Mouse (Mus musculus) C2C12 (cell line): ENCODE measurements around the gene Plagl1. TPM values are rescaled to one million over a fixed set of nuclear protein-coding genes. Genes with fewer than 3 reads are reported as not detected.

Experiments
- H3K27me3 ChIP-seq: one replicate; pipeline ENCODE4 v1.6.1; 2011; ENCODE audit not compliant: control insufficient read depth, insufficient read depth, insufficient read length
- H3K36me3 ChIP-seq: one replicate; pipeline ENCODE4 v1.6.1; 2011; ENCODE audit not compliant: control insufficient read depth, insufficient read depth
- H3K4me3 ChIP-seq: one replicate; pipeline ENCODE4 v1.5.1; 2011; ENCODE audit warnings: mild to moderate bottlenecking, control low read depth; ENCODE audit not compliant: poor library complexity, insufficient read depth, severe bottlenecking
- H3K79me2 ChIP-seq: one replicate; pipeline ENCODE4 v1.6.1; 2011; ENCODE audit not compliant: control insufficient read depth, insufficient read depth
- H3K79me3 ChIP-seq: one replicate; pipeline ENCODE4 v1.6.1; 2011; ENCODE audit warnings: low read depth, control low read depth
- H3ac ChIP-seq: one replicate; pipeline ENCODE3; 2011; ENCODE audit warnings: low read depth; ENCODE audit not compliant: control insufficient read depth, insufficient read length
- CEBPB ChIP-seq: IDR thresholded peaks from one replicate; pipeline ENCODE4 v1.6.1; 2011; ENCODE audit warnings: low read depth, mild to moderate bottlenecking, control low read depth, moderate library complexity
- CTCF ChIP-seq: IDR thresholded peaks from one replicate; pipeline ENCODE4 v1.5.1; 2011; ENCODE audit not compliant: control insufficient read depth, insufficient read depth, insufficient read length
- FOSL1 ChIP-seq: IDR thresholded peaks from one replicate; pipeline ENCODE4 v1.8.0; 2011; ENCODE audit warnings: mild to moderate bottlenecking, low read length; ENCODE audit not compliant: poor library complexity, insufficient read depth, severe bottlenecking
- MAX ChIP-seq: IDR thresholded peaks from one replicate; pipeline ENCODE4 v1.6.1; 2011; ENCODE audit warnings: mild to moderate bottlenecking, control low read depth
- MYOD1 ChIP-seq: IDR thresholded peaks from one replicate; pipeline ENCODE4 v1.6.1; 2011; ENCODE audit warnings: low read depth; ENCODE audit not compliant: control insufficient read depth, insufficient read length
- MYOG ChIP-seq: IDR thresholded peaks from one replicate; pipeline ENCODE4 v1.6.1; 2011; ENCODE audit not compliant: control insufficient read depth, insufficient read length; ENCODE audit errors: extremely low read depth
- USF1 ChIP-seq: IDR thresholded peaks from one replicate; pipeline ENCODE4 v1.6.1; 2011; ENCODE audit warnings: low read depth, mild to moderate bottlenecking, control low read depth, moderate library complexity
- polyA plus RNA-seq: library from polyadenylated mRNA; unstranded; fragments of >200 nt; fragmentation: generic; extraction: Trizol; gene quantifications from one replicate; pipeline ENCODE4 v1.2.1, GENCODE M21; 2012; ENCODE audit warnings: missing spikeins

Gene Plagl1
- polyA plus RNA-seq, 1 experiment: 1.0 TPM

DNA sequence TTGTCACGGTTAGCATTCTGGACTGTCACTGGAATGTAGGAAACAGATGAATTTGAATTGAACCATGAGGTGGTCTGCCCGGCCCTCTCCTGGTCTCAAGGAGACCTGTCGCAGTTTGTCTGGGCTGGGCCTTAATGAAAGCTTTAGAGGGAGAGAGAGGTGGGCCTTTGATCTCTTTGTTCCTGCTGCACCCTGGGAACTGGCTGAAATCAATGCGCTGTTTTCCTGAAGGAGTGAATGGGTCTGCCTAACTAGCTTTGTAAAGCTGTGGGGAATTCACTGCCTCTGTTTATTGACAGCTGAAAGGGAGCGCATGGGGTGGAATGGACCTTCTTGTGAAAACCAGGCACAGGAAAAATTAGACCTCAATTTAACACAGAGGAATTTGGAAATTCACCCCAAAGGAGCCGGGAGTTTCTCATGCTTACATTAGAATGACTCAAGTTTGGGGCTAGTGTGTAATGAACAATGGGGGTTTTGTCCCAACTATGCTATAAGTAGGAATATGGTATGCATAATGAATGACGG, 47.8 kb downstream of the Plagl1 start:
- Histone ChIP-seq H3K36me3 (no peaks in the 10 kb centered on the region), H3K79me2 (no peaks in the 10 kb centered on the region), H3K79me3 (no peaks in the 10 kb centered on the region), H3K4me3 (no peak overlapping the region), H3ac (no peak overlapping the region), H3K27me3 (peaks cover 8% of the 10 kb centered on the region)
- no peak for TF ChIP-seq CEBPB
- no peak for TF ChIP-seq MAX
- TF ChIP-seq MYOG: no peak
- no peak for TF ChIP-seq FOSL1

DNA sequence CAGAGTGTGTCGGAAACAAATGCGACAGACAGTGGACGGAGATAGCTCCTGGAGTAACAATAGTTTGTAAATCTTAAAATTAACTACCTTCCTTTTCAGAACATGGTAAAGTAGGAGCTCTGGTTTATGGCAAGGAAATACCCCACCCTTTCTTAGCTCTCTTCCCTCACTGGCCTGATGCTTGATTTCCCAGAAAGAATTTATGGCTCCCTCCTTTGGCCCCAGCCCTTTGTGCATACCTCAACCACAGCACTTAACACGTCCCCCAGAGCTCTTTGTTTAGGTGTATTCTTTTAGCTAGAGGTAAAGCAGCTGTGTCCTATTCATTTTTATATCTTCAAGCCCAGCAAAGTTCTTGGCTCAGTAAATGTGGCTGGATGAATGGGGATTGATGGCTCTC, 48.5 kb downstream of the Plagl1 start:
- Histone ChIP-seq H3K79me2 (no peaks in the 10 kb centered on the region), H3K36me3 (no peaks in the 10 kb centered on the region), H3K79me3 (no peaks in the 10 kb centered on the region), H3K4me3 (no peak overlapping the region), H3ac (no peak overlapping the region), H3K27me3 (peaks cover 8% of the 10 kb centered on the region)
- TF ChIP-seq MAX: no peak
- TF ChIP-seq MYOG: no peak
- no peak for TF ChIP-seq CEBPB
- TF ChIP-seq USF1: no peak
- TF ChIP-seq CTCF: no peak
- no peak for TF ChIP-seq FOSL1
- no peak for TF ChIP-seq MYOD1

DNA sequence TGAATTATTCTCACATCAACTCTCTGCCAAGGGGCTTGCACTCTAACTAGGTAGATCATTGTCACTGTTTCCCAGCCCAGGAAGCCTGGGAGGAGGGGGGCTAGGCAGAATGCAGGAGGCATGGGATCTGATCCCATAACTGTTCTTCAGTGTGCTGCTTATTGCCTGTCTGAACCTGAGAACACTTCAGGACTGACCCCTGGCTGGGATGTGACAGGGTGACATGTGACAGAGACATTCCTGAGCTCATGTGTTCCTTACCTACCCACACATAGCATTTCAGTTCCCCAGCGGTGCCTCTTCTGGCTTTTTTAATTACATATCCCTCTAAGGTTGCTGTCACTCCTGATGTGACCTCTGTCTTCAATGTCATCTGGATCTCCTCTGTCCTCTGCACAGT, 49.5 kb downstream of the Plagl1 start:
- H3K79me3 ChIP-seq: no peaks in the 10 kb centered on the region
- peaks cover 8% of the 10 kb centered on the region for H3K27me3 ChIP-seq
- no peak for TF ChIP-seq CTCF
- no peak for TF ChIP-seq FOSL1
- TF ChIP-seq MAX: no peak
- TF ChIP-seq MYOG: no peak
- no peak for TF ChIP-seq CEBPB
- TF ChIP-seq MYOD1: no peak
- no peak for TF ChIP-seq USF1
- H3K36me3 ChIP-seq: no peaks in the 10 kb centered on the region
- H3K79me2 ChIP-seq: no peaks in the 10 kb centered on the region
- no peak overlapping the region for H3K4me3 ChIP-seq
- no peak overlapping the region for H3ac ChIP-seq

GRCm38 (mm10) chr10:13112849-13113248, 52.5 kb downstream of the Plagl1 start:
- Histone ChIP-seq H3ac (no peak overlapping the region), H3K79me3 (no peaks in the 10 kb centered on the region), H3K79me2 (no peaks in the 10 kb centered on the region), H3K27me3 (peaks cover 7% of the 10 kb centered on the region), H3K4me3 (no peak overlapping the region), H3K36me3 (no peaks in the 10 kb centered on the region)
- no peak for TF ChIP-seq USF1
- no peak for TF ChIP-seq MYOG
- TF ChIP-seq CEBPB: no peak
- no peak for TF ChIP-seq MYOD1
- TF ChIP-seq MAX: no peak

- TF ChIP-seq MYOD1 (no peak), MYOG (no peak), CEBPB (no peak)
- Histone ChIP-seq H3K27me3 (peaks cover 7% of the 10 kb centered on the region), H3K79me3 (no peaks in the 10 kb centered on the region), H3K4me3 (no peak overlapping the region), H3K79me2 (no peaks in the 10 kb centered on the region), H3K36me3 (no peaks in the 10 kb centered on the region), H3ac (no peak overlapping the region)
These were observed 53.3 kb downstream of the Plagl1 start for GRCm38 (mm10) chr10:13113641-13114040.

GRCm38 (mm10) chr10:13115030-13115429, 54.7 kb downstream of the Plagl1 start:
- Histone ChIP-seq H3ac (no peak overlapping the region), H3K79me3 (no peaks in the 10 kb centered on the region), H3K79me2 (no peaks in the 10 kb centered on the region), H3K4me3 (no peak overlapping the region), H3K36me3 (no peaks in the 10 kb centered on the region), H3K27me3 (peaks cover 3% of the 10 kb centered on the region)
- TF ChIP-seq USF1: no peak
- TF ChIP-seq FOSL1: no peak
- no peak for TF ChIP-seq MYOG
- no peak for TF ChIP-seq CEBPB
- TF ChIP-seq MYOD1: no peak
- no peak for TF ChIP-seq MAX
- TF ChIP-seq CTCF: no peak
